Mouse (Mus musculus): ENCODE measurements around the gene A930009A15Rik. TPM values are rescaled to one million over a fixed set of nuclear protein-coding genes. Genes with fewer than 3 reads are reported as not detected.

A930009A15Rik gene
- polyA plus RNA-seq, 1 experiment, result 0.86 TPM

Other genes starting within 250 kb of the A930009A15Rik start
- 32.6 and 33.4 TPM in 2 replicates for gene Tmem19, start 207.5 kb upstream of the A930009A15Rik start, polyA plus RNA-seq (2012; rRNA removed)
- gene Thap2, start 185.5 kb upstream of the A930009A15Rik start, polyA plus RNA-seq (2012; rRNA removed), result 13.9 and 14.1 TPM in 2 replicates
- 109 and 118 TPM in 2 replicates for gene Zfc3h1, start 185.0 kb upstream of the A930009A15Rik start, polyA plus RNA-seq (2012; rRNA removed)
- gene Lgr5, start 17.8 kb downstream of the A930009A15Rik start, polyA plus RNA-seq (2012; rRNA removed), result 41.2 and 43.5 TPM in 2 replicates
- 0.88 and 1.0 TPM in 2 replicates for gene Tspan8, start 246.8 kb downstream of the A930009A15Rik start, polyA plus RNA-seq (2012; rRNA removed)

Measured in frontal cortex, adult 2 months (tissue).